Mouse (Mus musculus): Measurements from ENCODE around the gene Ywhag.

Gene Ywhag

GRCm38 (mm10) chr5:135934481-135935175, at the start of gene Ywhag:
Gene Ywhag, minus strand, starts transcription at chr5:135934616.
- peak; percentile 91 to 98 for DNase-seq (ENCODE audit: low read depth in 1 of 2, low spot score in 2 of 2)

GRCm38 (mm10) chr5:135982398-135982797, 48.0 kb upstream of the Ywhag start:
- peak in 1 of 2 experiments; percentile 14 for DNase-seq (ENCODE audit: low read depth in 1 of 2, low spot score in 2 of 2)

GRCm38 (mm10) chr5:135979904-135980303, 45.5 kb upstream of the Ywhag start, which contains the start of gene Zp3:
Gene Zp3, plus strand, starts transcription at chr5:135980099.
- no peak for DNase-seq (ENCODE audit: low read depth in 1 of 2, low spot score in 2 of 2)

GRCm38 (mm10) chr5:135979381-135979780, 45.0 kb upstream of the Ywhag start:
- no peak for DNase-seq (ENCODE audit: low read depth in 1 of 2, low spot score in 2 of 2)

- DNase-seq (ENCODE audit: low read depth in 1 of 2, low spot score in 2 of 2) = no peak
Observed at GRCm38 (mm10) chr5:135975893-135976668, 41.7 kb upstream of the Ywhag start.

- DNase-seq (ENCODE audit: low read depth in 1 of 2, low spot score in 2 of 2) = no peak
Observed at GRCm38 (mm10) chr5:135974365-135974764, 39.9 kb upstream of the Ywhag start, which contains the start of gene Ssc4d. Gene Ssc4d, minus strand, starts transcription at chr5:135974531.

GRCm38 (mm10) chr5:135971876-135972275, 37.5 kb upstream of the Ywhag start:
- DNase-seq (ENCODE audit: low read depth in 1 of 2, low spot score in 2 of 2) = no peak

GRCm38 (mm10) chr5:135970247-135970646, 35.8 kb upstream of the Ywhag start:
- no peak for DNase-seq (ENCODE audit: low read depth in 1 of 2, low spot score in 2 of 2)

- peak in 1 of 2 experiments; percentile 53 for DNase-seq (ENCODE audit: low read depth in 1 of 2, low spot score in 2 of 2)
Observed at GRCm38 (mm10) chr5:135968781-135969180, 34.4 kb upstream of the Ywhag start.

GRCm38 (mm10) chr5:135966866-135967265, 32.5 kb upstream of the Ywhag start:
- no peak for DNase-seq (ENCODE audit: low read depth in 1 of 2, low spot score in 2 of 2)

- no peak for DNase-seq (ENCODE audit: low read depth in 1 of 2, low spot score in 2 of 2)
Observed at GRCm38 (mm10) chr5:135965501-135965930, 31.1 kb upstream of the Ywhag start.

GRCm38 (mm10) chr5:135963280-135963627, 28.8 kb upstream of the Ywhag start:
- no peak for DNase-seq (ENCODE audit: low read depth in 1 of 2, low spot score in 2 of 2)

- DNase-seq (ENCODE audit: low read depth in 1 of 2, low spot score in 2 of 2) = peak; percentile 96 to 99
Observed at GRCm38 (mm10) chr5:135962492-135963279, 28.3 kb upstream of the Ywhag start.

GRCm38 (mm10) chr5:135962125-135962491, 27.7 kb upstream of the Ywhag start:
- no peak for DNase-seq (ENCODE audit: low read depth in 1 of 2, low spot score in 2 of 2)

- no peak for DNase-seq (ENCODE audit: low read depth in 1 of 2, low spot score in 2 of 2)
Observed at GRCm38 (mm10) chr5:135960909-135961635, 26.7 kb upstream of the Ywhag start.

- DNase-seq (ENCODE audit: low read depth in 1 of 2, low spot score in 2 of 2) = no peak
Observed at GRCm38 (mm10) chr5:135959911-135960310, 25.5 kb upstream of the Ywhag start.

GRCm38 (mm10) chr5:135958367-135958766, 24.0 kb upstream of the Ywhag start:
- no peak for DNase-seq (ENCODE audit: low read depth in 1 of 2, low spot score in 2 of 2)

GRCm38 (mm10) chr5:135957207-135957974, 23.0 kb upstream of the Ywhag start:
- DNase-seq (ENCODE audit: low read depth in 1 of 2, low spot score in 2 of 2) = peak; percentile 88 to 91

GRCm38 (mm10) chr5:135956300-135957206, 22.1 kb upstream of the Ywhag start:
- no peak for DNase-seq (ENCODE audit: low read depth in 1 of 2, low spot score in 2 of 2)
